Mouse (Mus musculus): ENCODE results near the gene Olfr370. TPM values are rescaled to one million over a fixed set of nuclear protein-coding genes. Genes with fewer than 3 reads are reported as not detected.

Gene Olfr370
- total RNA-seq, 2 experiments from 2014 or later: not detected

Other genes with a start within 250 kb of the Olfr370 start
- not detected in 2 replicates for gene Ucp1, start 245.4 kb upstream of the Olfr370 start, total RNA-seq (2014; fragmentation: Nextera tagmentation)
- gene Ucp1, start 245.4 kb upstream of the Olfr370 start, total RNA-seq (2017): not detected in 2 replicates
- 7.2 and 12.3 TPM in 2 replicates for gene Elmod2, start 203.3 kb upstream of the Olfr370 start, total RNA-seq (2014; fragmentation: Nextera tagmentation)
- gene Elmod2, start 203.3 kb upstream of the Olfr370 start, total RNA-seq (2017): 17.3 and 20.3 TPM in 2 replicates
- gene Mgat4d, start 187.3 kb upstream of the Olfr370 start, total RNA-seq (2014; fragmentation: Nextera tagmentation): not detected in 2 replicates
- gene Mgat4d, start 187.3 kb upstream of the Olfr370 start, total RNA-seq (2017): not detected in 2 replicates
- not detected in 2 replicates for gene Clgn, start 145.9 kb upstream of the Olfr370 start, total RNA-seq (2014; fragmentation: Nextera tagmentation)
- not detected in 2 replicates for gene Clgn, start 145.9 kb upstream of the Olfr370 start, total RNA-seq (2017)
- gene Scoc, start 77.4 kb upstream of the Olfr370 start, total RNA-seq (2014; fragmentation: Nextera tagmentation): 35.8 and 47.8 TPM in 2 replicates
- gene Scoc, start 77.4 kb upstream of the Olfr370 start, total RNA-seq (2017): 26.2 and 34.8 TPM in 2 replicates
- gene Ndufb7, start 30.9 kb downstream of the Olfr370 start, total RNA-seq (2014; fragmentation: Nextera tagmentation): 187 and 191 TPM in 2 replicates
- 179 and 187 TPM in 2 replicates for gene Ndufb7, start 30.9 kb downstream of the Olfr370 start, total RNA-seq (2017)
- 506 and 549 TPM in 2 replicates for gene Tecr, start 72.2 kb downstream of the Olfr370 start, total RNA-seq (2014; fragmentation: Nextera tagmentation)
- 230 and 343 TPM in 2 replicates for gene Tecr, start 72.2 kb downstream of the Olfr370 start, total RNA-seq (2017)
- gene Dnajb1, start 72.4 kb downstream of the Olfr370 start, total RNA-seq (2014; fragmentation: Nextera tagmentation): 25.7 and 31.0 TPM in 2 replicates
- 28.1 and 47.3 TPM in 2 replicates for gene Dnajb1, start 72.4 kb downstream of the Olfr370 start, total RNA-seq (2017)
- 26.7 and 35.0 TPM in 2 replicates for gene Gipc1, start 116.9 kb downstream of the Olfr370 start, total RNA-seq (2014; fragmentation: Nextera tagmentation)
- gene Gipc1, start 116.9 kb downstream of the Olfr370 start, total RNA-seq (2017): 19.0 and 19.3 TPM in 2 replicates
- gene Ptger1, start 130.9 kb downstream of the Olfr370 start, total RNA-seq (2014; fragmentation: Nextera tagmentation): not detected in 2 replicates
- 0.46 and 0.78 TPM in 2 replicates for gene Ptger1, start 130.9 kb downstream of the Olfr370 start, total RNA-seq (2017)
- gene Pkn1, start 163.4 kb downstream of the Olfr370 start, total RNA-seq (2014; fragmentation: Nextera tagmentation): 40.0 and 66.0 TPM in 2 replicates
- gene Pkn1, start 163.4 kb downstream of the Olfr370 start, total RNA-seq (2017): 54.5 and 65.6 TPM in 2 replicates
- 115 and 123 TPM in 2 replicates for gene Ddx39, start 179.4 kb downstream of the Olfr370 start, total RNA-seq (2014; fragmentation: Nextera tagmentation)
- 123 and 124 TPM in 2 replicates for gene Ddx39, start 179.4 kb downstream of the Olfr370 start, total RNA-seq (2017)
- gene Adgre5, start 205.5 kb downstream of the Olfr370 start, total RNA-seq (2014; fragmentation: Nextera tagmentation): 21.4 and 25.7 TPM in 2 replicates
- gene Adgre5, start 205.5 kb downstream of the Olfr370 start, total RNA-seq (2017): 21.7 and 27.2 TPM in 2 replicates